Mouse (Mus musculus) Patski (cell line): ENCODE measurements around the gene Spire2. TPM values are rescaled to one million over a fixed set of nuclear protein-coding genes. Genes with fewer than 3 reads are reported as not detected.
"Not testable (repeated sequence)": the region's sequence is repeated elsewhere in the genome, so short reads cannot be mapped to it uniquely, and the experiment has no call there.

Source experiments
- ATAC-seq: fragments of 100-300 bp; one replicate; pipeline ENCODE4 v1.8.0; 2021
- CTCF ChIA-PET: fragments of 350-600 bp; sonication (Branson Sonifier 250); formaldehyde crosslinking; loops from one replicate; lab custom pipeline; 2022; ENCODE audit warnings: inconsistent platforms; lab: Charles Lee
- POLR2A ChIA-PET: fragments of 350-600 bp; sonication (Branson Sonifier 250); formaldehyde crosslinking; loops from one replicate; lab custom pipeline; 2022; ENCODE audit warnings: antibody characterized with exemption, inconsistent platforms; lab: Charles Lee
- DNase-seq: peaks from one replicate; pipeline ENCODE4 v3.0.0-alpha.2; 2011; ENCODE audit warnings: low read depth, low spot score
- H3K27me3 ChIP-seq: fragments of 371-371 bp; one replicate; pipeline ENCODE4 v1.5.1; 2021
- CTCF ChIP-seq: fragments of 100-300 bp; IDR thresholded peaks from one replicate; pipeline ENCODE4 v1.5.1; 2021
- in situ Hi-C: fragments of 300-500 bp; cut with MboI; formaldehyde crosslinking; loops from 3 replicates; pipeline ENCODE4 v1.11.1; 2018; ENCODE audit warnings: low pct_unique_long_range_greater_than_20kb, mixed read lengths
- polyA plus RNA-seq: library from polyadenylated mRNA; unstranded; gene quantifications from one replicate; pipeline ENCODE4 v1.2.3, GENCODE M21; 2021

Gene Spire2
- polyA plus RNA-seq, 1 experiment from 2014 or later: 7.1 TPM

DNA sequence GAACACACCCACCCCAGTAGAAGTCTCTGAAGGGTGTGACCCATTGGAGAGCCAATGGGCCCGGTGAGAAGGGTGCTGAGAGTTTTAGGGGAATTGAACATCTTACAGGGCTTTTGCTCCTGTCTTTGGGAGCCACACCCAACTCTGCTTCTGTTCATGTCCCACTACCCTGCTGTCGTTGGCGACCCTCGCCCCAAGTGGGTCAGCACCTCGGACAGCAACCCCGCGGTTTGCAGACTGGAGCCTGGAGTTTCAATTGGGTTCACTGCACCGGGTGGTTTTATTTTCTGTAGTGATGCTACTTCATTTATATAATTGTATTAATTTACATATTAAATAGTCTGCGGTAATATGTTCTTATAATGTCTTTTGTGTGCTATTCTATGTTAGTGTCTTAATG, 81.7 kb downstream of the Spire2 start:
- CTCF ChIA-PET: no interaction called here
- DNase-seq: no peak
- in situ Hi-C loops: no loop called here
- no peak for TF ChIP-seq CTCF
- H3K27me3 ChIP-seq: no peaks in the 10 kb centered on the region
- POLR2A ChIA-PET: no interaction called here
- ATAC-seq: no peak

DNA sequence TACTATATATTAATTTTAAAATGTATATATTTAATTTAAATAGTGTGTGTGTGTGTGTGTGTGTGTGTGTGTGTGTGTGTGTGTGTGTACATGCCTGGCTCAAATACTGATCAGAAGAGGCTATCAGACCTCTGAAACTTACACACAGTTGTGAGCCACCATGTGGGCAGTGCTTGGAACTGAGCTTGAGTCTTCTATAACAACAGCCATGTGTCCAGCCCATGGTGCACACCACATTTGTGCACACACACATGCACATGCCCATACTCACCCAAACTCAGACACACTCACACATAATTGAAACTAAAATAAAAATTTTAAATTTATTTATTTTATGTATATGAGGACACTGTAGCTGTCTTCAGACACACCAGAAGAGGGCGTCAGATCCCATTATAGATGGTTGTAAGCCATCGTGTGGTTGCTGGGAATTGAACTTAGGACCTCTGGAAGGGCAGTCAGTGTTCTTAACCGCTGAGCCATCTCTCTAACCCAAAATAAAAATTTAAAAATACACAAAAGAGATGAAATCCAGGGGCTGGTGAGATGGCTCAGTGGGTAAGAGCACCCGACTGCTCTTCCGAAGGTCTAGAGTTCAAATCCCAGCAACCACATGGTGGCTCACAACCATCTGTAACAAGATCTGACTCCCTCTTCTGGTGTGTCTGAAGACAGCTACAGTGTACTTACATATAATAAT, 82.6 kb downstream of the Spire2 start:
- POLR2A ChIA-PET, DNase-seq, H3K27me3 ChIP-seq, CTCF ChIA-PET, in situ Hi-C loops, ATAC-seq: not testable (repeated sequence)

DNA sequence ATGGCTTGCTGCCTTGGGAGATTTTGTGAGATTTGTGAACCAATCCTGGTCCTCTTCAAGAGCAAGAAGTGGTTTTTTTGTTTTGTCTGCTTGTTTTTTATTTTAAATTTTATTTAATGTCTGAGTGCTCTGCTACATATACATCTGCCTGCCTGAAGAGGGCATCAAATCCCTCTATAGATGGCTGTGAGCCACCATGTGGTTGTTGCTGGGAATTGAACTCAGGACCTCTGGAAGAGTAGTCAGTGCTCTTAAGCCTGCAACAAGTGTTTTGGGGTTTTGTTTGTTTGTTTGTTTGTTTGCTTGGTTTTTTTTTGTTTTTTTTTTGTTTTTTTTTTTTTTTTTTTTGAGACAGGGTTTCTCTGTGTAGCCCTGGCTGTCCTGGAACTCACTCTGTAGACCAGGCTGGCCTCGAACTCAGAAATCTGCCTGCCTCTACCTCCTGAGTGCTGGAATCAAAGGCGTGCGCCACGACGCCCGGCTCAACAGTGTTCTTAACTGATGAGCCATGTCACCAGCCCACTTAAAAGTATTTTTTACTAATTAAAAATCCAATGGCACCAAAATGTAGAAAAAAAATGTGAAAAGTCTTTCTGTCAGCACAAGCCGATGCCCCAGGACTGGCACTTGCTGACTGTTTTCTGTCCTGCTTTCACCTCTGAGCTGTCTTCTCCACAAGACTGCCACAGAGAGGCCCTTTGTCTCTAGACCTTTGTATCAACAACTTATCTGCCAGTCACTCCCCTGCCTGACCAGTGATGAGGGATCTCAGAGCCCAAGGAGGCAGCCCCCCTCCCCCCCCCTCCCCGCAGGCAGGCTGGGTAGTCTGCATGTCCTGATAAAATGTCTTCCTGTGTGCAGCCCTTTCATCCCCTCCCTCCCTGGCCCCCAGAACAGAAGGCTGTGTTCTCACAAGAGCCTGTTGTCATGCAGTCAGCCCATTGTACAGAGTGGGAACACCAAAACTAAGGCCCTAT, 83.7 kb downstream of the Spire2 start:
- CTCF ChIA-PET: no interaction called here
- no peak for ATAC-seq
- TF ChIP-seq CTCF: no peak
- in situ Hi-C loops: no loop called here
- no peaks in the 10 kb centered on the region for H3K27me3 ChIP-seq
- POLR2A ChIA-PET: no interaction called here
- DNase-seq: no peak

DNA sequence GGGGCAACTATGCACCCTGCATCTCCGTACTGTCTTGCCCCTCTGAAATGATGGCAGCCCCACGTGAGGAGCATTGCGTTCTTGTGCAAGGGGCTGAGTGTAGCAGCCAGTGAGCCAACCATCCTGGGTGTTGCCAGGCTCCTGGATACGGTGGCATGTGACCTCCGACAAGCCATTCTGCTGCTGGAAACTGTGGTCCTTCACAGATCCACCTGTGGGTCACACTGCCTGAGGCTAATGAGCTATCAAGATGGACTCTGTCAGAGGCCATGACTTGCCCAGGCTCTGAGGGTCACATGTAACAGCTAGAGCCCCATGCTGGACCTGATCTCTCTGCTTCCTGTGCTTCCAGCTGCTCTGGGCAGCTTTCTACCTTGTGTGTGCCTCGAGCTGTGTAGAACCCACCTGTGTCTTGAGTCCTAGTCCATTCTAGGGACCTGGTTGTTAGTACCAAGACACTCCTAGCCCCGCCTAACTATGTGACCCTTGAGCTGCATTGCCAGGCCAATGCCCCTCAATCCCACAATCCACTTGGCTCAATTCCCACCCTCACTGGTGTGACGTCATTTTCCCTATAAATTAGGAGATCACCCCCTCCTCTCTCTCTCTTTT, 84.5 kb downstream of the Spire2 start:
- ChIA-PET CTCF (no interaction called here), POLR2A (no interaction called here)
- no peak for DNase-seq
- no peak for TF ChIP-seq CTCF
- in situ Hi-C loops: no loop called here
- no peaks in the 10 kb centered on the region for H3K27me3 ChIP-seq
- no peak for ATAC-seq

Other genes starting within 250 kb of the Spire2 start
- 1,017 TPM for gene Rpl13, start 230.4 kb upstream of the Spire2 start, polyA plus RNA-seq
- gene Cpne7, start 215.3 kb upstream of the Spire2 start, polyA plus RNA-seq: 0.05 TPM
- gene Sult5a1, start 174.4 kb upstream of the Spire2 start, polyA plus RNA-seq: 0.05 TPM
- not detected for gene Dpep1, start 146.5 kb upstream of the Spire2 start, polyA plus RNA-seq
- 133 TPM for gene Chmp1a, start 120.0 kb upstream of the Spire2 start, polyA plus RNA-seq
- 5.4 TPM for gene Spata33, start 119.9 kb upstream of the Spire2 start, polyA plus RNA-seq
- 55.8 TPM for gene Cdk10, start 107.9 kb upstream of the Spire2 start, polyA plus RNA-seq
- gene Spata2l, start 96.5 kb upstream of the Spire2 start, polyA plus RNA-seq: 4.7 TPM
- 22.3 TPM for gene Zfp276, start 78.5 kb upstream of the Spire2 start, polyA plus RNA-seq
- gene Vps9d1, start 78.4 kb upstream of the Spire2 start, polyA plus RNA-seq: 22.1 TPM
- 28.5 TPM for gene Fanca, start 14.1 kb upstream of the Spire2 start, polyA plus RNA-seq
- 232 TPM for gene Tcf25, start 41.0 kb downstream of the Spire2 start, polyA plus RNA-seq
- 0.05 TPM for gene Mc1r, start 74.4 kb downstream of the Spire2 start, polyA plus RNA-seq
- gene Tubb3, start 78.7 kb downstream of the Spire2 start, polyA plus RNA-seq: 3.9 TPM
- 38.9 TPM for gene Def8, start 90.8 kb downstream of the Spire2 start, polyA plus RNA-seq
- 63.4 TPM for gene Afg3l1, start 145.2 kb downstream of the Spire2 start, polyA plus RNA-seq
- gene Dbndd1, start 182.8 kb downstream of the Spire2 start, polyA plus RNA-seq: 12.1 TPM
- 55.7 TPM for gene Gas8, start 186.1 kb downstream of the Spire2 start, polyA plus RNA-seq